Mouse (Mus musculus) heart, adult 18-20 months (tissue): ENCODE results near the gene Coq9. TPM values are rescaled to one million over a fixed set of nuclear protein-coding genes. Genes with fewer than 3 reads are reported as not detected.
A peak's percentile ranks its signal among the peaks of the same experiment; 100 is the strongest.

ENCODE experiments used
- DNase-seq, 2 experiments: peaks; one replicate each; pipeline ENCODE4 v3.0.0; 2021 to 2022; ENCODE audit warnings: mixed read lengths in 1 of 2
- long read RNA-seq, 2 experiments: library from polyadenylated mRNA; stranded (forward); transcript quantifications; one replicate each; pipeline ENCODE4 v2.0.0; 2021
- total RNA-seq, 2 experiments: library from RNA; stranded (reverse); gene quantifications; 2 replicates each; pipeline ENCODE4 v1.2.3; 2021

Gene Coq9
- total RNA-seq, result 100 to 1,000 TPM; 627 to 660 TPM
- long read RNA-seq, experiment 1, transcript Coq9-201 (9 exons, 1,789 nt), result major isoform, 573 of 680 reads
- long read RNA-seq, experiment 1, transcript Coq9-208 (2 exons, 368 nt), result minor isoform, 25 of 680 reads
- long read RNA-seq, experiment 1, transcript Coq9-204 (8 exons, 831 nt), result minor isoform, 9 of 680 reads
- long read RNA-seq, experiment 1, partial matches to known transcripts, result 43 of 680 reads
- long read RNA-seq, experiment 1, other reads (novel, unspliced or antisense), result 30 of 680 reads
- long read RNA-seq, experiment 2, transcript Coq9-204 (8 exons, 831 nt), result minor isoform, 7 of 381 reads
- long read RNA-seq, experiment 2, transcript Coq9-201 (9 exons, 1,789 nt), result major isoform, 321 of 381 reads
- long read RNA-seq, experiment 2, transcript Coq9-208 (2 exons, 368 nt), result minor isoform, 16 of 381 reads
- long read RNA-seq, experiment 2, partial matches to known transcripts, result 12 of 381 reads
- long read RNA-seq, experiment 2, other reads (novel, unspliced or antisense), result 25 of 381 reads

DNA sequence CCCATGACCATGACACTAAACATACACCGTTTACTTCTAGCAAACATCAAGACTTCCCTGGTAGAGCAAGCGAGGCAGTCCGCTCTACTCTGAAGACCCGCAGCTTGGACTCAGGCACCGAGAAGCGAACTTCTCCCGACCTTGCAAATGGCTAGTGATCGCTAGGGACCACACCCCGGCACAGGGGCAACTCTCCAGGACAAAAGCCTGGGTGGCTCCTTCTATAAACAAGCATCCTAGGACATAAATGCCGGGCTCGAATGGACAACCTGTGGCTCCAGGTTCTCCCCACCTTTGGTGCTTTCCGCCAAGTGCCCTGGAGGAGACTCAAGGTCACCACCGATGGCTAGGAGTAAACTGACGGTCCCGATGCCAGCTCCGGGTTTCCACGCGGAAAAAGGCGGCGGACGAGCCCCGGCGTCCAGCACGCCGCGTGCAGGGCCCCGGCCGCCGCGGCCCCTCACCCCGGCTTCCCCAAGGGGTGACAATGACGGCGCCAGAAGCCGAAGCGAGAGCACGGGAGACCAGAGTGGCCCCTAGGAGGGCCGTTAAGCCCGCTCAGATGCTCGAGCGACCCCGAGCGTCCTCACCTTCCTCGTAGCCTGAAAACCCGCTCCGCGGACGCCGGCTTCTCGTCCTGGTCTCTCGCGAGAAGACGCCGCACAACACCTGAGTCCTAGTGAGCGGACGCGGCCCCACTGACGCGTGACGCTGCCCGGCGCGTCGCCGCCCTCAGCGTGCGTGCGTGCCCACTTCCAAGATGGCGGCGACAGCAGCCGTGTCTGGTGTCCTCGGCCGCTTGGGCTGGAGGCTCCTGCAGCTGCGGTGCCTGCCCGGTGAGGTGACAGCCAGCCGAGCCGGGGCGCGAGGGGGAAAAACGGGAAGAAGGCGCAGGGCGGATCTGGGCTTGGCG lies at the start of gene Coq9, which contains the start of gene Ciapin1:
Coq9 (plus strand) TSS at position 660 of the 913 bp plus-strand sequence.
Ciapin1 (minus strand) TSS at position 697 of the 913 bp plus-strand sequence.
- DNase-seq, result peak; percentile 96

GRCm38 (mm10) chr8:94789256-94789955 lies 48.7 kb upstream of the Coq9 start:
- no peak for DNase-seq

DNA sequence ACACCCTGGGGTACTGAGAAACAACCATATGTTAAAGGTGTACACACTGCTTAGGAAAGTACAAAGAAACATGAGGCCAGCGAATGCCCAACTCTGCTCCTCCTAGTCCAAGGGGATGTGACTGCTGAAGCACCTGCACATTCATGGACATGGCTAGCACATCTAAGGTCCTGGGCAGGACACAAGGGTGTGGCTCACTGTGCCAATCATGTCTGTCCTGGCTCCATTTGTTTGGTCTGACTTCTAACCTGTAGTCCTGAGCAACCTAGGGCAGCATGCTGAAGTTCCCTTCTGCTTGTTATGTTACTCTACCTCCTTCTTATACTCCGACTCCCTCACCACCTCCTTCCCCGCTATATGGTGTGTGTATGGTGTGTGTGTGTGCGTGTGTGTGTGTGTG lies 43.8 kb upstream of the Coq9 start:
- DNase-seq, result no peak

DNA sequence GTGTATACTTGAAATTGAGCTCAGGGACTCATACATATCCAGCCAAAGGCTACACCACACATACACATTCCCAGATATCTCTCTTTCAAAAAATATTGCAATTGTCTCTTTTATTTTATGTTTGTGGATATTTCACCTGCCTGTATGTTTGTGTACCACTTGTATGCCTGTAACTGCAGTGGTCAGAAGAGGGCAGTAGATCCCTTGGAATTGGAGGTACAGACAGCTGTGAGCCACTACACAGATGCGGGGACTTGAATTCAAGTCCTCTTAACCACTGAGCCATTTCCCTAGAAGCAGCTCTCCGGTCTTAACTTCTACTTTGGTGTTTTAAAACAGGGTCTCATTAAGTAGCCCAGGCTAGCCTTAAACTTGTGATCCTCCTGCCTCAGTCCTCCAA lies 43.3 kb upstream of the Coq9 start:
- DNase-seq, result no peak

- DNase-seq, result peak in 1 of 2 experiments; percentile 58
These were observed 37.7 kb upstream of the Coq9 start for GRCm38 (mm10) chr8:94800278-94800968.

GRCm38 (mm10) chr8:94801293-94802095 lies 36.6 kb upstream of the Coq9 start:
- DNase-seq, result peak; percentile 74

DNA sequence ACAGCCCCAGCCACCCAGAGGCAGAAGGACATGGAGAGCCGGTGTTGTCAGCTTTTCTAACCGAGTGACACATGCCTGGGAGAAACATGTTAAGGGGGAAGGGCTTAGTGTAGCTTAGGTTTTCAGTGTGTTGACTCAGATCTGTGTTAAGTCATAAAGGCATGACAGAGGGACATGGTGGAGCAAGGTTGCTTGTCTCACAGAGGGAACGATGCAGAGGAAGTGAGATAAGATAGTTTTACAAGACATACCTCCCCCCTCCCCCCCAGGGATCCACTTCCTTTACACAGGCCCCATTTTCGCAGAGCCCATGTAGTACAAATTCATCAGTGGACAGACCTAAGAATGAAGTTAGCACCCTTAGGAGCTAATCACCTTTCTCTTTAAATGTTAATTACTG lies 35.7 kb upstream of the Coq9 start:
- no peak for DNase-seq

DNA sequence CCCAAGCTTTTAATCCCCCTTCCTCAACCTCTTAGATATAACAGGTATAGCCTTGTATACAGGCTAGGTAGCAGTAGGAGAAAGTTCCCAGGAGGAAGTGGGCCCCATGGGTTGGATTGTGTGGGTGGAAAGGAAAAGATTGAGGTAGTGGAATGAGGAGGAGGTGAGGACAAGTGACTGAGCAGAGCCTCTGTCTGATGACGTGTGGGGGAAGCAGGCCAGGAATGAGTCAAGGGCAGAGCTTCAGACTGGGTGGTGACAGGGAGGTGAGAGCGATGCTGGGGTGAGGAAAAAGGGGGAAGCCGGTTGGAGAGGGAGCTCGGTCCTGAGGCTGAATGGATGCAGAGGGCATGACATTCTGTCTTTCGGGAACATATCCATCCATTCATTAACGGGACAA lies 34.6 kb upstream of the Coq9 start:
- DNase-seq, result no peak

DNA sequence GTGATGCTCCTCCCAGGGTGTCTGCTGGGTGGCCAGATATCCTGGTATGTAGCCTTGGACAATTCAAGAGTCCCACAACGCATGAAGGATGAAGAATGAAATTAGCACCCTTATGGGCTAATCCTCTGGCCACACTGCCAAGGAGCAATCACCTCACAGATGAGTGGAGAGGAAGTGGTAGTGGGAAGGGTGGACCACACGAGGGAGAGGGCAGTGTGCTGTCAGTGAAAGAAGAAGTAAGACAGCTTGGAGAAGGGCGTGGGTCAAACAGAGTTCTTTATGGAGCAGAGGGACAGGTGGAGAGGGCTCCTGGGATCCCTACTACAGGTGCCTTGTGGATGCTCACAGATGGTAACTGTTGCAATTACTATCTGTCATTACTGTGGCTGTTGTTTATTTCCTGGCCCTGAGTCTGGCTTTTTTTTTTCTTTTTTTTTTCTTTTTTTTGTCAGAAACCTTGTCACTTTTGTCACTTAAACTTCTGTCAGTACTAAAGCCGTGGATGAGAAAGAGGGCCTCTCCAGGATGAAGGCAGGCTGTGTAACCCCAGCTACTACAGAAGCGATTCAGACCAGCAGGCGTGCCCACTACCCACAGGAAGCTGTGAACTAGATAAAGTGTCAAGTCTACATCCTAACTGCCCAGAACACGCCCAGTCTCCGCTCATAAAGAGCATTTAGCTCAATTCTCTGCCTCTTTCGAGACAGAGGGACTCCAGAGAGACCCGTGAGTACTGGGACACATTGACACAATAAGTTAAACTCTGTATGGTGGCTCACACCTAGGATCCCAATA lies 33.4 kb upstream of the Coq9 start:
- no peak for DNase-seq

GRCm38 (mm10) chr8:94805811-94806210 lies 32.3 kb upstream of the Coq9 start:
- no peak for DNase-seq

- peak in 1 of 2 experiments; percentile 56 for DNase-seq
These were observed 30.6 kb upstream of the Coq9 start for GRCm38 (mm10) chr8:94807506-94807905.

GRCm38 (mm10) chr8:94808372-94808771 lies 29.7 kb upstream of the Coq9 start:
- DNase-seq, result no peak

- DNase-seq, result no peak
These were observed 28.0 kb upstream of the Coq9 start, which contains the start of gene Ccl17 for GRCm38 (mm10) chr8:94810153-94810552. TSS of gene Ccl17 (plus strand) at chr8:94810453.

DNA sequence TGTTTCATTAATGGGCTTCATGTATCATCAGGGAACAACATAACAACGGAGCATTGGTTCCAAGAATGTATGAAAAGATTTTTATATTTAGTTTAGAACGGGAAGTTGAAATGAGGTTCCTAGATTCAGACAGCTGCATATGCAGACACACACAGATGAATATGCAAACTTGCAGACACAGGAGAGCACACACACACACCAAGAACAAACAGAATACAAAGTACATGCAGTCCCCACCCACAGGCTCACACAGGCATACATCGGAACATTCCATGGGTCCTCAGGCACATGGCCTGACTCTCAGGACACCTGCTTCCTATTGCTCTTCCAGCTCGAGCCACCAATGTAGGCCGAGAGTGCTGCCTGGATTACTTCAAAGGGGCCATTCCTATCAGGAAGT lies 27.3 kb upstream of the Coq9 start:
- DNase-seq, result no peak

GRCm38 (mm10) chr8:94811654-94812053 lies 26.5 kb upstream of the Coq9 start:
- DNase-seq, result no peak

GRCm38 (mm10) chr8:94812645-94813098 lies 25.4 kb upstream of the Coq9 start:
- peak; percentile 87 to 98 for DNase-seq

DNA sequence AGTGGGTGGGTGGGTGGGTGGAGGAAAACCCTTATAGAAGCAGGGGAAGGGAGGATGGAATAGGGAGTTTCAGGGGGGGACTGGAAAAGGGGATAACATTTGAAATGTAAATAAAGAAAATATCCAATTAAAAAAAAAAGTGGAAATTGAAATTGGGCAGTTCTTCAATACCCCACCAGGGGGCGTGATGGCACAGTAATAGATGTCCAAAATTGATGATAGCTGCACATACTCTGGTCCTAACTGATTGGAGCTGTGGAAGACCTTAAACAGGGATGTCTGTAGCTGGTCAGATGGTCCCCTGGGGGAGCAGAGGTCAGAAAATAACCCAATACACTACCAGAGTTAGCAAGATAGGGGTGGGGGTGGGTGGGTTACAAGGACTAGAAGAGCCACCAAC lies 23.6 kb upstream of the Coq9 start:
- DNase-seq, result peak in 1 of 2 experiments; percentile 57

DNA sequence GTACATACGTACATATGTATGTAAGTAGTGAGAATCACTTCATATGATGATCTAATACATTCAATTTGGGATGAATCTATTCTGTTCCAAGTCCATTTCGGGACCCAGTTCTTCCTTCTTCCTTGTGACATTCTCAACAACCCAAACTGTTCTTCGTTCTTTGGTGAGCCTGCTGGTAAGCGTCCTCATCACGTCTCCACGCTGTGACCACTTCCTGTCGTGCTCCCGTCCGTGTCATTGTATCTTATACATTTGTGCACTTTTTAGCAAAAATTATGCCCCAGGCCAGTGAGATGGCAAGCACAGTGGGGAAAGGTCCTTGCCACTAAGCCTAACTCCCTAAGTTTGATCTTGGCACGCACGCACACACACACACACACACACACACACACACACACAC lies 20.2 kb upstream of the Coq9 start:
- DNase-seq, result no peak

- no peak for DNase-seq
These were observed 18.4 kb upstream of the Coq9 start for GRCm38 (mm10) chr8:94819671-94820179.
